ENCODE assay signal across 16 mouse cellular contexts in the genomic region with DNA sequence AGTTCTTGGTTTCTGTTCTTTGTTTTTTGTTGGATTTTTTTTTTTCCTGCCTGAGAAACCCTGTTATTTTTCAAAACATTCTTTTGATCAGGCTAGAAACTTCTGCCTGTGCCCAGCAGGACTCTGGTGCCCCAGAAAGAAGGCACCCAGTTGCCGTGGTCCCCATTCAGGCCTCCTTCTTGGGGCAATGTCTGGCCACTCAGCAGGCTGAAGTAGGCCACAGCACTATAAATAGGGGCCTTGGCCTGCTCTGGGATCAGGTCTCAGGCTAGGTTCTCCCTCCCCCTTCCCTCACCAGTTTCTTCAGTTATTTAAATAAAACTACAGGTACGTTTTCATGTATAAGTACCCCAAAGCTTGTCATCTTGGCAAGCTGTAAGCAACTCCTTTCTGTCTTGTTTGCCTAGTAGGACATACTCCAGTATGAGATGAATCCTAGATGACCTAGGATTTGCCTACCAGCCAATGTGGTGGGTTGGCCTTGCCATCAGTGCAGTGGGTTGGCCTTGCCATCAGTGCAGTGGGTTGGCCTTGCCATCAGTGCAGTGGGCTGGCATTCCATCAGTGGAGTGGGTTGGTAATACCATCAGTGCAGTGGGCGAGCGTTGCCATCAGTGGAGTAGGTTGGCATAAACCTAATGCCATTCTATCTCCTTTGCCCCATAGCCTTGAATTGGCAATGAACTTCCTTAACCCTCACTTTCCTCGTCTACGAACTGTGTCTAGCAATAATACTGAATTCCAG.
"Had no signal": no experiment of that assay in that cellular context is flagged by ENCODE, and none has a peak within 500 bp of the region (broad histone marks: within the 10 kb centered on the region; RNA-seq: fewer than 3 reads in every experiment).

No protein-coding gene starts in this region.

- H3K36me3 ChIP-seq: intestine, embryonic 15.5 days; kidney, embryonic 15.5 days; liver, embryonic 13.5 days had no signal

- ATAC-seq: intestine, embryonic 15.5 days had no signal

- H3K27ac ChIP-seq: intestine, embryonic 15.5 days; kidney, embryonic 15.5 days; liver, embryonic 13.5 days; stomach, postnatal 0 days had no signal

- H3K4me1 ChIP-seq: liver, embryonic 13.5 days had no signal

- H3K4me3 ChIP-seq: intestine, embryonic 15.5 days; kidney, embryonic 15.5 days; liver, embryonic 13.5 days had no signal

- H3K9me3 ChIP-seq: intestine, embryonic 15.5 days; kidney, embryonic 15.5 days; liver, embryonic 13.5 days had no signal

- DNase-seq: kidney, adult 11 months; kidney, adult 8-10 months; kidney, postnatal 10 days; kidney, postnatal 36 days; liver, embryonic 13.5 days; lung, adult 2 months; lung, postnatal 14 days; lung, postnatal 4 days; midbrain, embryonic 14.5 days; right cerebral cortex, postnatal 25 days; thymus, adult 2 months; thymus, postnatal 14 days; thymus, postnatal 4 days had no signal

- H3K27me3 ChIP-seq: intestine, embryonic 15.5 days; kidney, embryonic 15.5 days; liver, embryonic 13.5 days had no signal
